Mouse (Mus musculus) embryonic stem cell, embryonic (primary cell): ENCODE data around the gene Rapgefl1.

Experiments
- CTCF ChIA-PET, 4 experiments: fragments of 300-600 bp in 2 of 4; fragments of 350-600 bp in 2 of 4; sonication (Branson Sonifier 250); formaldehyde crosslinking; loops; one replicate each; lab custom pipeline; 2022; ENCODE audit warnings: inconsistent platforms in 2 of 4; lab: Charles Lee
- POLR2A ChIA-PET, 4 experiments: fragments of 300-600 bp in 2 of 4; fragments of 350-600 bp in 2 of 4; sonication (Branson Sonifier 250); formaldehyde crosslinking; loops; one replicate each; lab custom pipeline; 2022; ENCODE audit warnings: antibody characterized with exemption in 4 of 4, inconsistent platforms in 1 of 4; lab: Charles Lee

Gene Rapgefl1

DNA sequence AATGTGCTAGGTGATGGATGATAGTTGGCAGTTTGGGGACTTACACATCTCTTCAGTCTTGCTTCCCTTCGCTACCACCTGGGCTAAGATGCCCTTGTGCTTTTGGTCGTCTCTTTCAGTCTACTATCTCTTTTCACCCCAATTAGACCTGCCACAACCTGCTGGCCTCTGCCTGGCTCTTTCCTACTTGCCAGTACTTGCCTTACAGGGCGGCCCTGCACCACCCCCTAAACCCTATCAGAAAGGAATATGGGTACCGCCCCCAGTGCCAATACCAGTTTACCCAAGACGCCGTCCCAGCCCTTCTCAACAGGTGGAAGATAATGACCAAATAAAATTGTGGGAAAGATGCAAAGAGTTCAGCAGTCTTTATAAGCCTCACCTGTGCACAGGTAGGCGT, 457 bp upstream of the Rapgefl1 start:
- POLR2A ChIA-PET = interaction anchor here in 3 of 4 experiments (0.6 to 2.5 kb wide), 12 partner anchors 11 to 165 kb away, joined by 3 to 11 read pairs (median 6); partner anchors contain the start of gene Wipf2 (in 1 of the 3)
- CTCF ChIA-PET = interaction anchor here in 2 of 4 experiments (1.0 to 1.8 kb wide), 4 partner anchors 10 to 95 kb away, joined by 5 to 8 read pairs (median 6); no protein-coding TSS in a partner anchor

DNA sequence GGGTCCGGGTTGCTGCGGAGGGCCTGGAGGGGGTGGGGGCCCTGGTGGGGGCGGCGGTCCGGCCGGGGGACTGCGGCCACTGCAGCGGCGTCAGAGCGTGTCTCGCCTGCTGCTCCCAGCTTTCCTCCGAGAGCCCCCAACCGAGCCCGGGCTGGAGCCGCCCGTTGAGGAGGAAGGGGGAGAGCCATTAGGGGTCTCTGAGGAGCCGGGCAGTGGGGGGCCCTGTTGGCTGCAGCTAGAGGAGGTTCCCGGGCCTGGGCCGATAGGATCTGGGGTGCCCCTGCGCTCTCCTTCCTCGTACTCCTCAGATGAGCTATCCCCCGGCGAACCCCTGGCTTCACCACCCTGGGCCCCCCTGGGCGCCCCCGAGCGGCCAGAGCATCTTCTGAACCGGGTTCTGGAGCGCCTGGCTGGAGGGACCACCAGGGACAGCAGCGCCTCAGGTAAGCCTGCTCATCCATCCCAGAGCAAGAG, 683 bp downstream of the Rapgefl1 start:
- ChIA-PET POLR2A (interaction anchor here (0.6 to 1.7 kb wide), 17 partner anchors 9 to 1474 kb away, joined by 3 to 9 read pairs (median 4); no protein-coding TSS in a partner anchor), CTCF (interaction anchor here in 3 of 4 experiments (0.6 to 1.6 kb wide), 8 partner anchors 9 to 1867 kb away, joined by 3 to 9 read pairs (median 5); partner anchors contain the start of gene Dhx58 (in 1 of the 3))

DNA sequence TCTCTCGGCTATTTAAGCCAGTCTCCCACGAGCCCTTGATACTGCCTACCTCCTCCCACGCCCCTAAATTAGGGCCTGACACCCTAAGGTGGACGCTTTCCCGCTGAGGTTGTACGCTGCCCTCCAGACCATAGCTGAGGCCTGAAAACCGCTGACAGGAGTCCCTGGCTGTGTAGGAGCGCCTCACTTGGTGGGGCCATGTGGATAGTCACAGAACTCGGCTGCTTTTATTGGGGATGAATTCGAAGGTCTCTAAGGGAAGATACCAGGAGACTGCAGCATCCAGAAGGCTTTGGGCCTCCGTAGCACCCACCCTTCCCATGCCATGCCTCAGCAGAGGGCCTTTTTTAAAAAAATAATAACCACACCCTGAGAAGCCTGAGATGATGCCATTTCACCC, 1.3 kb downstream of the Rapgefl1 start:
- CTCF ChIA-PET = interaction anchor here in 3 of 4 experiments (0.6 to 1.6 kb wide), 6 partner anchors 8 to 102 kb away, joined by 3 to 9 read pairs (median 5); no protein-coding TSS in a partner anchor
- POLR2A ChIA-PET = interaction anchor here (0.9 to 1.7 kb wide), 9 partner anchors 8 to 145 kb away, joined by 3 to 9 read pairs (median 4); no protein-coding TSS in a partner anchor

DNA sequence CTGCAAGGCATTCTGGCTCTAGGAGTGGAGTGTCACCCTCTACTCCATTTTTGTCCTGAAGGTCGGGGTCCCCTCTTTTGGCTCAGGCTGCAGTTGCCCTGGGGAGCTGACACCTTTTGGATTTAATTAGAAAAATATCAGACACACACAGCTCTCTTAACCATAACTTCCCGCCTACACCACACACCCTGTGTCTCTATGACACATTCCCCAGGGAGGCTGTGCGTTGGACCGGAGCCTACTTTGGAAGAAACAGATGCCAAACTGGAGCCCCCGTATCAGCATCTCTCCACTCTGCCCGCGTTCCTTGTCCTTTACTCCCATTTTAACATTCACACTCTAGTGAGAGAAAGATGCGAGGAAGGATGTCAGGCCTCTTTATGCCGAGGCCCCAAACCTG, 1.9 kb downstream of the Rapgefl1 start:
- POLR2A ChIA-PET = interaction anchor here in 3 of 4 experiments (0.7 to 0.9 kb wide), 3 partner anchors 15 to 1717 kb away, joined by 3 to 8 read pairs (median 3); no protein-coding TSS in a partner anchor
- CTCF ChIA-PET = interaction anchor here in 2 of 4 experiments (0.5 to 1.4 kb wide), 3 partner anchors 36 to 86 kb away, joined by 3 to 7 read pairs (median 4); no protein-coding TSS in a partner anchor

DNA sequence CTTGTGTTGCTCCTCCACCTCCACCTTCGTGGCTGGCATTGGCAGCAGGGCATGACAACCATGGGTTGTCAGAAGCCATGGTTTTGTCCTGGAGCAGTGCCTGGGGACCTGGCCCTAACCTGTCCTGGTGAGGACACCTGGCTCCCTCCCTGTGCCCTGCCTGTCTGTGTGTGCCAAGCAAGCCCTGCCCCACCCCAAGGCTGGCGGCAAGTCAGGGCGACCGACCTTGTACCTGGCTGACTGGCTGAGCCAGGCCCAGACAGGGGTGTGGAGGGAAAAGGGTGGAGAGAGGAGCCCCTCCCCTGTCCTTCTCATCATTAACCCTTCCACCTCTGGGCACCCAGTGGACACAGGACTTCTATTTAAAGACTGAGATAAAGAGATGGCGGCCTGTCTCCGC, 2.8 kb downstream of the Rapgefl1 start:
- POLR2A ChIA-PET = interaction anchor here in 1 of 4 experiments (0.8 kb wide), 1 partner anchor 14 kb away, joined by 3 read pairs; no protein-coding TSS in a partner anchor
- CTCF ChIA-PET = interaction anchor here in 2 of 4 experiments (0.5 to 1.4 kb wide), 2 partner anchors 86 to 87 kb away, joined by 3 to 7 read pairs; no protein-coding TSS in a partner anchor

DNA sequence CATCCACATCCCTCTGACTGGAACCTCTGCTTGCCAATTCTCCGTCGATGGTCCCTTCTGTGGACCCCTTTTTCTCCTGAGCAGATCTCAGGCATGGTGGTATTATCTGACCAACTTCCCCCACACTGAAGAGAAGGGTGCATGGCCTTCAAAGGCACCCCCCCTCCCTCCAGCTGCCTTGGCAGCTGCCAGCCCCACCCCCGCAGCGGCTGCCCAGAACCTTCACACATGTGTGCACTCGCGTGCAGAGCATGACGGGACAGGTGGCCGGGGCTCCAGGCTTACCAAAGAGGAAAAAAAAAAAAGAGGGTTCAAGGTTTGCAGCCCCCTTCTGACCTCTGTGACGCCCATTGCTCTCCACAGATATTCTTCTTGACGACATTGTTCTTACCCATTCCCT, 3.3 kb downstream of the Rapgefl1 start:
- ChIA-PET POLR2A (interaction anchor here in 3 of 4 experiments (0.7 to 1.8 kb wide), 8 partner anchors 10 to 1681 kb away, joined by 3 to 5 read pairs (median 4); partner anchors contain the start of gene Wipf2 (in 1 of the 3)), CTCF (interaction anchor here in 2 of 4 experiments (0.5 to 1.0 kb wide), 2 partner anchors 11 to 63 kb away, joined by 4 to 7 read pairs; no protein-coding TSS in a partner anchor)

DNA sequence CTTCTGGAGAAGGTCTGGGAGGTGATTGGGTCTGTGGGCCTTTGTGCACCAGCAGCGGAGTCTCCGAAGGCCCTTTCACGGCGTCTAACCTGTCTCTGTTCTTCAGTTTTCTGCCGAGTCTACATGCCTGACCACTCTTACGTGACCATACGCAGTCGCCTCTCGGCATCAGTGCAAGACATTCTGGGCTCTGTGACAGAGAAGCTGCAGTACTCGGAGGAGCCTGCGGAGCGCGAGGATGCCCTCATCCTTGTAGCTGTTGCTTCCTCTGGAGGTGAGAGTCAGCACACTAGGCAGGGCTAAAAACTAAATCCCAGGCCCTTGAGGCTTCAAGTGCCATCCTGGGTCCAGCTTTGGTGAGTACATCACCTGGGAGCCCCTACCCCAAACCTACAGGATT, 9.4 kb downstream of the Rapgefl1 start:
- ChIA-PET CTCF (interaction anchor here (0.5 to 1.2 kb wide), 8 partner anchors 9 to 503 kb away, joined by 3 to 7 read pairs (median 4); partner anchors contain the start of gene Rapgefl1 (in 1 of the 4)), POLR2A (interaction anchor here in 3 of 4 experiments (0.8 to 2.4 kb wide), 11 partner anchors 9 to 108 kb away, joined by 3 to 9 read pairs (median 4); partner anchors contain the start of genes Cdc6 (in 1 of the 3) and Rapgefl1 (in 1 of the 3))

DNA sequence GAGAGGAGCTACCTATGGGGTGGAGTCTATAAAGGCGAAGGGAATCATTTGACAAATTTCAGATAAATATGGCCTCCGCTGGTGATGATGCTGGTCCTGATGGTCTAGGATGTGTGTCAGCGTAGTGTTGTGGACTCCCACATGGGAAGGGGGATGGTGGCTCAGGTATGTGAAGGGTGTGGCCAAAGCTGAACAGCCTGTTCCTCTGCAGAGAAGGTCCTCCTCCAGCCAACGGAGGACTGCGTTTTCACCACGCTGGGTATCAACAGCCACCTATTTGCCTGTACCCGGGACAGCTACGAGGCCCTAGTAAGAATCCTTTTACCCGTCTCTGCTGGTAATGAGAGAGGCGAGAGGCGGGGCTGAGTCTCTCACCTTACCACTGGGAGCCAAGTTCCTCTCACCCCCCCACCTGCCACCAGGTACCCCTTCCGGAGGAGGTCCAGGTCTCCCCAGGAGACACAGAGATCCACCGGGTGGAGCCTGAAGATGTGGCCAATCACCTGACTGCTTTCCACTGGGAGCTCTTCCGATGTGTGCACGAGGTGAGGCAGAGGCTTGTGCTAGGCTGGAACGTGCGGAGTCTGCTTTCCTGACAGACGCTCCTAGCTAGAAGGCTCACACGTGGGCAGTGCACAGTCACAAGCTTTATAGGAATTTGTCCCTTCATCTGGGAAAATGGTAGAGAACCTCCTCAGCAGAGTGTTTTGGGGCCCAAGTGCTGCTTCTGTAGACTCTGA, 10.4 kb downstream of the Rapgefl1 start:
- ChIA-PET POLR2A (interaction anchor here in 3 of 4 experiments (0.6 to 2.4 kb wide), 22 partner anchors 10 to 295 kb away, joined by 3 to 9 read pairs (median 3); partner anchors contain the start of genes Cdc6 (in 2 of the 3) and Rapgefl1 (in 2 of the 3)), CTCF (interaction anchor here (0.5 to 1.4 kb wide), 10 partner anchors 12 to 504 kb away, joined by 3 to 5 read pairs (median 4); no protein-coding TSS in a partner anchor)

DNA sequence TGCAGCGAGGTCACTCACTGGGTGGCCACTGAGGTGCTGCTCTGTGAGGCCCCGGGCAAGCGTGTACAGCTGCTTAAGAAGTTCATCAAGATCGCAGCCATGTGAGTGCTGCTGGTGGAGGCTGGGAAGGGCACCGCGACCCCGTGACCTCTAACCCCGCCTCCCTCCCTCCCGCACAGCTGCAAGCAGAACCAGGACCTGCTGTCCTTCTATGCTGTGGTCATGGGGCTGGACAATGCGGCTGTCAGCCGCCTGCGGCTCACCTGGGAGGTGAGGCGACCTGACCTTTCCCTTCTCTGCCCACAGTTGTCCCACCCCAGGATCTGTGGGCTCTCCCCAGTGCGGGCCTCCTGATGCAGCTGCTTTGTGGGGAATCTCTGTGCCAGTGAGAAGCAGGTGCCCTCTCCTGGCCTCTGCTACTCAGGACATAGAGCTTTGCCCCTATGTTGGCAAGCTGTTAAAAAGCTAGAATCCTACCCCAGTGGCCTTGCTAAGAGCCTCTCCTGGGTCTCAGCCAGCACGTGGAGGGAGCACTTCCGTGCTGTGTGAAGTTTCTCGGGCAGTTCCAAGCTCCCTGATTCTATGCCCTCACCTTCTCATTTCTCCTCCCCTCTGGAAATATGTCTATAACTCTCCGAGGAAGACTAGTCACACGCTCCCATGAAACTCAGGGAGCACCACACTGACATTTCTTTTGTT, 12.8 kb downstream of the Rapgefl1 start:
- CTCF ChIA-PET = interaction anchor here (0.5 to 2.1 kb wide), 18 partner anchors 9 to 647 kb away, joined by 3 to 9 read pairs (median 4); partner anchors contain the start of gene Cdk12 (in 1 of the 4)

DNA sequence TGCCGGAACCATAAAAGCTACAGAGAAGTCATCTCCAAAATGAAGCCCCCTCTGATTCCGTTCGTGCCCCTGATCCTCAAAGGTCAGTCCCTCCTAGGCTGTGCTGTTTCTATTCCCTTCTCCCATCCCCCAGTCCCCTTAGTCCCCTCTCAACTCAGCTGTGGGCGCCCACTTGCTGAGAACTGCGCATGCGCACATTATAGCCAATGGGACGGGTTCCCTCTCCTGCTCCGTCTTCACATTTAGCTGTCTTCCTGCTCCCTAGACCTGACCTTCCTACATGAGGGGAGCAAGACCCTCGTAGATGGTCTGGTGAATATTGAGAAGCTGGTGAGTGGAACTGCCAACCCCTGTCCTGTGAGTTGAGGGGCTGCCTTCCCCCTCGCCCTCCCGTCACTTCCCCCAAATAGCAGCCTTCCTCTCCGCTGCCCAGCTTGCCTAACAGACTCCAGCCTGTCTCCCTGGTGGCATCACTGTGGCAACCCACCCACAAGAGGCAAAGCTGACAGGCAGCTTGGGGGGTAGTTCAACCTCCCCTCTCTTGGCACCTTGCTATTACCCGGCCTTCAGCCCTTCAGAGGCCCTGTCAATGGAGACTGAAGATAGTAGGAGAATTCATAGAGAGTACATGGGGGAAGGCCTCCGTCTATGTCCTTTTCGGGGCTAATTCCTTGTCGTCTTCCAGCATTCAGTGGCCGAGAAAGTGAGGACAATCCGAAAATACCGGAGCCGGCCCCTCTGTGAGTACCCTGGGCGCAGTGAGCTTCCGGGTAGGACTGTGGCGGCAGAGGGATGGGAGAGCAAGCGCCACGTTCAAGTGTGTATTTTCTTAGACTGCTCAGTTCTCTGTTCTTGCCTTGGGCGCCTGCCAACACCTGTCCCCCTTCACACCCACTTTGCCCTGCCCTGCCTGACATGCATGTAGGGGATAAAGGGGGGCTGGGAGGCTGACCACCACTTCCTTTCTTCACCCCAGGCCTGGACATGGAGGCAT, 13.8 kb downstream of the Rapgefl1 start:
- ChIA-PET CTCF (interaction anchor here (0.5 to 2.1 kb wide), 24 partner anchors 8 to 1848 kb away, joined by 3 to 10 read pairs (median 4); partner anchors contain the start of gene Cdk12 (in 1 of the 4)), POLR2A (interaction anchor here (0.5 to 2.5 kb wide), 29 partner anchors 8 to 301 kb away, joined by 3 to 11 read pairs (median 4); partner anchors contain the start of genes Wipf2 (in 2 of the 4) and Rapgefl1 (in 1 of the 4))

More for the DNA sequence above, 12.8 kb downstream of the Rapgefl1 start:
- POLR2A ChIA-PET = interaction anchor here in 3 of 4 experiments (0.5 to 2.5 kb wide), 21 partner anchors 9 to 302 kb away, joined by 3 to 11 read pairs (median 4); partner anchors contain the start of genes Rapgefl1 (in 1 of the 3) and Wipf2 (in 1 of the 3)

DNA sequence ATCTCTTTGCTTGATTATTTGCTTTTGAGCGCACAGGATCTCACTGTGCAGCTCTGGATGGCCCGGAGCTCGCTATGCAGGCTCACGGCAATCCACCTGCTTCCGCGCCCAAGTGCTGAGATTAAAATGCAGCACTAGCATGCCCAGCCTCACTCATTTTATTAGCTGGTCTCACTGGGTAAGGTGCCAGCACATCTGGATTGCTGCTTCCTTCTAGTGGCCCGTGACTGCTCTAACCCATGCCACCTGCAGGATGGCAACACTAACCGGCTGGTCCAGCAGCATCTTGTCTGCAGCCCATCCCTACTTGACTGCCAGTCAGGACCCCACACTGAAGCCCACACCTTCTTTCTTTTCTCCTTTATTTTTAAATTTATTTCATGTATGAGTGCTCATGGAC, 17.5 kb downstream of the Rapgefl1 start:
- POLR2A ChIA-PET = interaction anchor here in 2 of 4 experiments (0.6 to 2.0 kb wide), 3 partner anchors 19 to 100 kb away, joined by 3 to 5 read pairs (median 5); no protein-coding TSS in a partner anchor
- CTCF ChIA-PET = interaction anchor here in 3 of 4 experiments (0.9 to 1.5 kb wide), 4 partner anchors 9 to 67 kb away, joined by 3 read pairs; partner anchors contain the start of gene Wipf2 (in 1 of the 3)

DNA sequence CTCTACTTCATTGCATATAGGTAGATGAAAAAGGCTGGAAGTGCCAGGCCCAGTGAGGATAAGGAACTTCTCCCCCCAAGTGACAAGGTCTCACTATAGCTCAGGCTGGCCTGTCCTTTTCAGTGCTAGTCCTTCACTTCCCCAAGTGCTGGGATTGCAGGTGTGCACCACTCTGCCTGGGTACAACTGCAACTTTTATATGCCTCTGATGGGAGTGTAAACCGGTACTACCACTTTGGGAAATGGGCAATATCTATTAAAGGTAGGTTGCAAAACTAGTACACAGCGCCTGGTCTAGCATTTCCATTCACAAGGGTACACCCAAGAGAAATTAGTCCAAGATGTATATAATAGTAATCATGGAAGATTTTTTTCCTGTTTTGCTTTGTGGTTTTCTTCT, 18.1 kb downstream of the Rapgefl1 start:
- ChIA-PET POLR2A (interaction anchor here in 1 of 4 experiments (0.7 to 2.0 kb wide), 2 partner anchors 22 to 62 kb away, joined by 4 to 5 read pairs; no protein-coding TSS in a partner anchor), CTCF (interaction anchor here in 3 of 4 experiments (1.1 to 1.5 kb wide), 4 partner anchors 8 to 68 kb away, joined by 3 read pairs; no protein-coding TSS in a partner anchor)

DNA sequence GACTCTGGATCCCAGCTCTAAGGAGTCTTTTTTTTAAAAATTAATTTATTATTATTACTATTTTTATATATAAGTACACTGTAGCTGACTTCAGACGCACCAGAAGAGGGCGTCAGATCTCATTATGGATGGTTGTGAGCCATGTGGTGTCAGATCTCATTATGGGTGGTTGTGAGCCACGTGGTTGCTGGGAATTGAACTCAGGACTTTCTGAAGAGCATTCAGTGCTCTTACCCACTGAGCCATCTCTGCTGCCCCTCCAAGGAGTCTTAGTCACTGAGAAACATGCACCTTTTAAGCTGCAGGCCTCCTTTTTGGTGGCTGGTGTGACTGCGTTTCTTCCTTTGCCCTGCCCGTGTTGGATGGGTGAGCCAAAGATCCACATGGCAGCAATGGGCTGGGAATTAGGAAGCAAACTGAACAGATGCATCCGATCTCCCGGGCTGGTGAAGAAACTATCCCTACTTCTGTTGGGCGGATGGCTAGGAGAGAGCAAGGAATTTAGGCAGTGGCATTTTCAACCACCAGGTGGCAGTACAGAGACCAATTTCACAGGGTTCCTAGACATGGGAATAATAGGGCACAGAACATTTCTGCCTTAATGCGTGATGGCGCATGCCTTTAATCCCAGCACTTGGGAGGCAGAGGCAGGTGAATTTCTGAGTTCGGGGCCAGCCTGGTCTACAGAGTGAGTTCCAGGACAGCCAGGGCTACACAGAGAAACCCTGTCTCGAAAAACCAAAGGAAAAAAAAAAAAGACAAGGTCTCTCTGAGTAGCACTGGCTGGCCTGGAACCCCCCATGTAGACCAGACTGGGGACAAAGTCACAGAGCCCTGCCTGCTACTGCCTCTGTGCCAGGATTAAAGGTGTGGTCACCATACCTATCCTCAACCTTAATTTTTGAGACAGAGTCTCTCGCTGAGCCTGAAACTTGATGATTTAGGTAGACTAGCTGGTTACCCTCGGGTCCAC, 22.5 kb downstream of the Rapgefl1 start:
- ChIA-PET CTCF (interaction anchor here (0.6 to 2.1 kb wide), 24 partner anchors 8 to 1983 kb away, joined by 3 to 9 read pairs (median 4); partner anchors contain the start of genes Cdc6 (in 1 of the 4) and Rapgefl1 (in 1 of the 4)), POLR2A (interaction anchor here in 2 of 4 experiments (0.7 to 2.3 kb wide), 4 partner anchors 10 to 49 kb away, joined by 3 to 7 read pairs (median 4); partner anchors contain the start of gene Cdc6 (in 2 of the 2))
